Mouse (Mus musculus) left cerebral cortex, adult 9 months (tissue): ENCODE measurements around the gene Mtfr2.

ENCODE experiments used
- DNase-seq, 2 experiments: peaks; one replicate each; pipeline ENCODE4 v3.0.0; 2022; ENCODE audit warnings: low spot score in 2 of 2

Gene Mtfr2

GRCm38 (mm10) chr10:20347285-20348214 lies at the start of gene Mtfr2:
TSS of gene Mtfr2 (plus strand) at chr10:20347770.
- peak; percentile 68 to 94 for DNase-seq

- no peak for DNase-seq
These were observed 49.2 kb upstream of the Mtfr2 start for GRCm38 (mm10) chr10:20298152-20298920.

GRCm38 (mm10) chr10:20299114-20299513 lies 48.5 kb upstream of the Mtfr2 start:
- DNase-seq = no peak

- DNase-seq = no peak
These were observed 36.4 kb upstream of the Mtfr2 start for GRCm38 (mm10) chr10:20310969-20311769.

GRCm38 (mm10) chr10:20311918-20312735 lies 35.4 kb upstream of the Mtfr2 start, which contains the start of gene Bclaf1:
TSS of gene Bclaf1 (plus strand) at chr10:20312469.
- DNase-seq = peak; percentile 97 to 99

- peak; percentile 62 to 87 for DNase-seq
These were observed 34.8 kb upstream of the Mtfr2 start for GRCm38 (mm10) chr10:20312736-20313301.

GRCm38 (mm10) chr10:20313447-20313846 lies 34.1 kb upstream of the Mtfr2 start:
- no peak for DNase-seq

GRCm38 (mm10) chr10:20313941-20314340 lies 33.6 kb upstream of the Mtfr2 start:
- DNase-seq = no peak

DNA sequence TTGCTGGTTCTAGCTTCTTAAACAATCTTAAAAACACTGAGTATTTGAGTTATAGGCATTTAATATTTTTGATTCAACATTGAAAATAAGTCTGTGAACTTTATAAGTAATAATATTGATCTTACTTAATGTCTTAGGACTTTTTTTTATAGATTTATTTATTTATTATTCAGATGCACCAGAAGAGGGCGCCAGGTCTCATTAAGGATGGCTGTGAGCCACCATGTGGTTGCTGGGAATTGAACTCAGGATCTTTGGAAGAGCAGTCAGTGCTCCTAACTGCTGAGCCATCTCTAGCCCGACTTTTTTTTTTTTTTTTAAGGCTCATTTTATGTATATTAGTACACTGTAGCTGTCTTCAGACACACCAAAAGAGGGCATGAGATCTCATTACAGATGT lies 32.8 kb upstream of the Mtfr2 start:
- DNase-seq = no peak

DNA sequence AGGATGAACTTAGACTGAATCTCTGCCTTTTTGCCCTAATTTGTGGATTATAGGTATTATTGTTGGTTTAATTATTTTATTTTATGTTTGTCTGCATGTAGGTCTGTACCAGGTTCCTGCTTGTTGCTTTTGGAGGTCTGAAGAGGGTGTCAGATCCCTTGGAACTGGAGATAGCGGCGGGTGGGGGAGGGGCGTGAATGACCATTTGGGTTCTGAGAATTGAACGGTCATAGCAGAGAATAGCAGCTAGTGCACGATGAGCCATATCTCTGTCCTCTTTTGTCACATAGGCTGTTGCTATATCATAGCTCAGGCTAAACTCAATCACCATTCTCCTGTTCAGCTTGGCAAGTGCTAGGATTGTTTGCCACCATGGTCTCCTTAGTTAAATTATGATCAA lies 30.1 kb upstream of the Mtfr2 start:
- no peak for DNase-seq

- DNase-seq = no peak
These were observed 21.3 kb upstream of the Mtfr2 start for GRCm38 (mm10) chr10:20326226-20326625.

DNA sequence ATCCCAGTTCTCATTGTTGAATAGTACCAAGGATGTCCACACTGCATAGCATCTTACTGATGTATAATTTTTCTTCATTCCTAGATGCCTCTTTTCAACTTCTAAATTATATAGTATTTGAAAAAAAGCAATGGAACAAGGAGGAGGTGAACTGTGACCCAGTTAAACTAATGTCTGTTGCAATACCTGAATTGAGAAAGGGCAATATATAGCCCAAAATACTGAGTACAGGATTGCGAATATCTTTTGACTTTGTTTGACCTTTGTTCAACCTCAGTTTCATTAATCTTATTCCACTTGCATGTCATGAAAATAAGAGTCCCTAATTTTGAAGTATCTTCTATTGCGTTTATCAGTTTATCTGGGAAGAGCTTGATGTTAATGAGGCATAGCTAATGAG lies 16.3 kb upstream of the Mtfr2 start:
- no peak for DNase-seq

GRCm38 (mm10) chr10:20337872-20338271 lies 9.7 kb upstream of the Mtfr2 start:
- no peak for DNase-seq

DNA sequence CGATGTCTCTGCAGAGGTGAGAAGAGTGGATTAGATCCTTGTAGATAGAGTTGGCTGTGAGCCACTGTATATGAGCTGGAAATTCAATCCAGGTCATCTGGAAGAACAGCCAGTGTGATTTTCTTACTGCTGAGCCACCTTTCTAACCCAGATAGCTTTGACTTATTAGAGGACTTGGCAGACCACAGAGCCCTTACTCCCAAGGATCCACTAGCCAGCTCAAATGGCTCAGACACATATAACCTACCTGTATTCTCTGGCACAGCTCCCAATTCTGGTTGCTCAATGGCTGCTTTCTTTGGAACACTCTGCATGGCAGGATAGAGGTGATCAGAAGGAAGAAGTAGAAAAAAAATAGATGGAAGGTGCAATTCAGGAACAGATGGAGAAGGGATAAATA lies 1.8 kb upstream of the Mtfr2 start:
- no peak for DNase-seq

GRCm38 (mm10) chr10:20348894-20349293 lies 1.3 kb downstream of the Mtfr2 start:
- no peak for DNase-seq

DNA sequence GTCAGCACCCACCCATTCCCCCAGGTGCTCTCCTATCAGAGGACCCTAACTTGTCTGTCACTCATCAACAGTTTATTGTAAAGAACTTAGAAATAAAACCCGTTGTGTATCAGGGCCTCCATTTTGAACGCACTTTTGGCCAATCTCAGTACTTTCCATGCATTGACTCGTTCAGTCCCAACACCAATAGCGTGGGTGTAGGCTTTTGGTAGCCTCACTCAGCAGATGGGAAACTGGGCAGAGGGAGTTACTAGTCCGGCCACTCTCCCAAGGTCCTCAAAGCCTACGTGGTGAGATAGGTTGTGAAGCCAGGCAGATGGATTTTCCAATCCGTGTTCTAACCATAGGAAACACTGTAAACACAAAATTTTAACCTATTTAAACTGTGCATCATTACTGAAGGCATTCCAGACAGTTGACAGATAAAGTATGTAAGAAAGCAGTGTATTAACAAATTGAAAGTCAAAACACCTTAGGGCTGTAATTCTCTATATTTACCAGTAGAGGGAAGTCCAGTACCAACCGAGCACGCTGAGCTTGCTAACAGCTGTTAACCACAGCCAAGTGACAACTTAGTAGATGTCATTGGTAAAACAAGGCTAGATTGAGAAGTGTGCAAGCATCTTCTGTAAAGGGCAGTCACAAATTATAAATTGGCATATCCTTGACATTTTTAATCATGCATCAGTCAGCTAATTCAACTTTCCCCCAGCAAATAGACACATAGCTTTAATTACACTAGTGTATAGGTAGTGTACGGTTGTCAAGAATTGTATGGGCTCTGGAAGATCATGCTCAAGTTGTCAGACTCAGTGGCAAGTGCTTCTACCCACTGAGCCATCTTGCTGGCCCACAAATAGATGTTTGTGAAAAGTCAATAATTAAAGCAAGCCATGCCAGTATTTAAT lies 14.2 kb downstream of the Mtfr2 start:
- no peak for DNase-seq

GRCm38 (mm10) chr10:20362450-20363118 lies 15.0 kb downstream of the Mtfr2 start:
- DNase-seq = no peak

- DNase-seq = no peak
These were observed 24.5 kb downstream of the Mtfr2 start for GRCm38 (mm10) chr10:20372046-20372445.

DNA sequence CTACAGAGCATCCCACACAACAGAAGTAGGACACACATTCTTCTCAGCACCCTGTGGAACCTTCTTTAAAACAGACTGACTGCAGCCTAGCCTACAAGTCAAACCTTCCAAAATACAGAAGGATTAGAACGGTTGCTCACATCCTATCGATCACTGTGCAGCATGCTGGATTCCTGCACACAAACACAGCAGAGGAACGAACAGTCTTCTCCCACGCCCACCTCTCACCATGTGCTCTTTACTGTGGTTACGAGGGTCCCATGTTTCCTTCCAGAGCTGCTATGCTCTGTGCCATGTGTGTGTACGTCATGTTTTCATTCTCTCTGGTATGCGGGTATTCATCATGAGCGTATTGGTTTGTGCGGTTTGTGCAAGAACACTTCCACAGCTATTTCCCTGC lies 30.1 kb downstream of the Mtfr2 start:
- no peak for DNase-seq
